Mouse (Mus musculus) stomach, postnatal 0 days (tissue): ENCODE measurements around the gene Timm10b. TPM values are rescaled to one million over a fixed set of nuclear protein-coding genes. Genes with fewer than 3 reads are reported as not detected.

ENCODE experiments used
- ATAC-seq: fragments of 200-750 bp; cut with Nextera tagmentation; 2 replicates; pipeline ENCODE4 v1.8.0; 2017; ENCODE audit not compliant: low FRiP score, low TSS enrichment
- DNase-seq: peaks from one replicate; pipeline ENCODE4 v3.0.0-alpha.2; 2016; ENCODE audit warnings: low spot score
- H3K27ac ChIP-seq: fragments of 300-500 bp; sonication (generic); replicated peaks from 2 replicates; pipeline ENCODE4 v1.5.1; 2014; ENCODE audit warnings: mild to moderate bottlenecking, control low read depth
- H3K27me3 ChIP-seq: fragments of 300-500 bp; sonication (generic); 2 replicates; pipeline ENCODE4 v1.6.1; 2014; ENCODE audit warnings: low read length; ENCODE audit not compliant: control insufficient read depth, insufficient read depth
- H3K36me3 ChIP-seq: fragments of 300-500 bp; sonication (generic); 2 replicates; pipeline ENCODE4 v1.6.1; 2014; ENCODE audit warnings: low read length, mixed read lengths; ENCODE audit not compliant: control insufficient read depth, insufficient read depth
- H3K4me1 ChIP-seq: fragments of 300-500 bp; sonication (generic); replicated peaks from 2 replicates; pipeline ENCODE4 v1.6.1; 2014; ENCODE audit warnings: antibody characterized with exemption; ENCODE audit not compliant: control insufficient read depth, insufficient read depth
- H3K4me2 ChIP-seq: fragments of 300-500 bp; sonication (generic); replicated peaks from 2 replicates; pipeline ENCODE4 v1.6.1; 2014; ENCODE audit warnings: low read depth, mild to moderate bottlenecking, control low read depth, moderate library complexity
- H3K4me3 ChIP-seq: fragments of 300-500 bp; sonication (generic); 2 replicates; pipeline ENCODE4 v1.5.1; 2014; ENCODE audit warnings: low read depth, low read length, control low read depth
- H3K9ac ChIP-seq: fragments of 300-500 bp; sonication (generic); 2 replicates; pipeline ENCODE4 v1.6.1; 2014; ENCODE audit warnings: mild to moderate bottlenecking, low read length, control low read depth, mixed read lengths
- H3K9me3 ChIP-seq: fragments of 300-500 bp; sonication (generic); 2 replicates; pipeline ENCODE4 v1.6.1; 2016; ENCODE audit warnings: low read length; ENCODE audit not compliant: control insufficient read depth
- CTCF ChIP-seq: IDR thresholded peaks from 2 replicates; pipeline ENCODE4 v1.5.1; 2016; ENCODE audit warnings: antibody characterized with exemption, low read depth, mild to moderate bottlenecking, moderate library complexity
- EP300 ChIP-seq: optimal IDR thresholded peaks from 2 replicates; pipeline ENCODE3; 2016; ENCODE audit warnings: antibody characterized with exemption
- WGBS: fragments of 180-500 bp; shearing (Covaris S2); extraction: QIAGEN DNeasy Blood & Tissue Kit; methylation state at CpG from one replicate; pipeline ENCODE4 v1.1.7; 2014; 5-methylcytosine and 5-hydroxymethylcytosine counted together
- polyA plus RNA-seq: library from polyadenylated mRNA; unstranded; fragments of >200 nt; fragmentation: Nextera tagmentation; extraction: Ambion mirVana; gene quantifications from 2 replicates; pipeline ENCODE4 v1.2.1, GENCODE M21; 2015

The Timm10b gene
- polyA plus RNA-seq, 1 experiment from 2014 or later, result 204 TPM

DNA sequence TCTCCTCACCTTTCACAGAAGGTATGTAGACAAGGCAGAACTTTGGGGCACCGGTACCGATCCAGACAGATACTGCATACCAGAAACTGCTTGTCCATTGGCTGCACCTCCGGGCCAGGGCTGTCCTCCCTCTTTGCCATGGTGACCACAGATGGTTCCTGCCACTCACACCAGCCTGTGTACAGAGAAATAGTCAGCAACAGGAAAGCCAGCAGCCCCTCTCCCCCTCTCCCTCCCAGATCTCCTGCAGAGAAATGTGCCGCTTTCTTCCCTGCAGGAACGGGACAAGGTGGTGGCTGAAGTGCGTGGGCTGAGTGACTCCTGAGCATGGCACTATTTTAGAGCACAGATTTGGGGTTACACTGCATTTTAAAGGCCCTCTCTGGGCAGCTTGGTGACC, 14.5 kb upstream of the Timm10b start:
- no peak for DNase-seq
- H3K4me2 ChIP-seq, result no peak overlapping the region
- no peak for TF ChIP-seq CTCF
- TF ChIP-seq EP300, result no peak
- no peak for ATAC-seq
- H3K27me3 ChIP-seq, result no peaks in the 10 kb centered on the region
- H3K27ac ChIP-seq, result no peak overlapping the region
- no peaks in the 10 kb centered on the region for H3K9me3 ChIP-seq
- 80% methylated on average over 6 of the region's 6 CpGs for WGBS
- H3K4me3 ChIP-seq, result no peak overlapping the region
- H3K4me1 ChIP-seq, result peaks cover 7% of the 10 kb centered on the region
- peaks cover 5% of the 10 kb centered on the region; the same call in 1 of the 2 replicates for H3K36me3 ChIP-seq
- H3K9ac ChIP-seq, result no peak overlapping the region

DNA sequence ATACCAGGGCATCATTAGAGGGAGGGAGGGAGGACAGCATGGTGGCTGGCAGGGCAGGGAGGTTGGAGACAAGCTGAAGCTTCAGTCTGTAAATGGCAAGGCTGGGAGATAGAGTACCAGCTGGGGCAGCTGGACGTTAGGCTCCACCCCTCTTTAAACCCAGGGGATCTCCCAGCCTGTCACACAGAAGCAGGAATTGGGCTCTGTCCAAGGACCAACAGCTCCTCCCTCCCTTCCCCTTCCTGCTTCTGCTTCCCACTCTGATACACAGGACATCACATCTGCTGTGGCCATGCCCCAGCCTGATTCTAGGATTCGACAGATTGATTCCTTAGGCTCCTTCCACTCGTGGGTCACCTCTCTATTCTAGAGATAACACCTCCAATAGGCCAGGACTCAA, 11.2 kb upstream of the Timm10b start:
- Histone ChIP-seq H3K9me3 (no peaks in the 10 kb centered on the region), H3K27ac (peak overlapping the region; percentile 69), H3K4me1 (peaks cover 7% of the 10 kb centered on the region), H3K4me3 (no peak overlapping the region), H3K4me2 (no peak overlapping the region), H3K9ac (no peak overlapping the region), H3K27me3 (no peaks in the 10 kb centered on the region), H3K36me3 (peaks cover 5% of the 10 kb centered on the region; the same call in 1 of the 2 replicates)
- peak; percentile 41; the same call in 1 of the 2 replicates for ATAC-seq
- TF ChIP-seq EP300 (no peak), CTCF (no peak)
- DNase-seq, result no peak
- 17% methylated on average over 3 of the region's 3 CpGs for WGBS

DNA sequence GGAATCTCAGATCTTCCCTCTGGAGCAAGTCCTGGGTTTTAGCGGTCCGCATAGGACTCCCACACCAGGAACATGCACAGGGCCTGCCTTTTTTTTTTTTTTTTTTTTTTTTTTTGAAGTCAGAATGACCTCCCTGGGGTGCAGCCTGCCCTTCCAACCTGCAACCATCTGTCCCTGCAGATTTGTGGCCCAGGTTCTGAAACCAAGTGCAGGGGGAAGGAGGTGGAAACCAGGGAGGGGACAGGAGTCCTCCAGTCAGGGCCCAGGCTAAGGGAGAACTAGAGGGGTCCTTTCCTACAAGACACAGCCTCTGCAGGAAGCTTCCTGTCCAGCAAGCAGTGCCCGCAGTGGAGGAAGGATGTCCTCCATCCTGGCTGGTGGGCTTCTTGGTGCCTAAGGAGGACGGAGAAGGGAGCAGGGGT, 7.3 kb upstream of the Timm10b start:
- DNase-seq (no peak), ATAC-seq (no peak)
- Histone ChIP-seq H3K4me3 (peak overlapping the region; percentile 80), H3K27ac (0 out of 2 replicates have a peak overlapping the region, but pooled peaks have one; percentile 18), H3K4me2 (peak overlapping the region; percentile 73), H3K9me3 (no peaks in the 10 kb centered on the region), H3K9ac (peak overlapping the region; percentile 77), H3K27me3 (no peaks in the 10 kb centered on the region), H3K4me1 (peaks cover 9% of the 10 kb centered on the region), H3K36me3 (peaks cover 3% of the 10 kb centered on the region; the same call in 1 of the 2 replicates)
- WGBS, result 27% methylated on average over 4 of the region's 4 CpGs
- no peak for TF ChIP-seq CTCF

DNA sequence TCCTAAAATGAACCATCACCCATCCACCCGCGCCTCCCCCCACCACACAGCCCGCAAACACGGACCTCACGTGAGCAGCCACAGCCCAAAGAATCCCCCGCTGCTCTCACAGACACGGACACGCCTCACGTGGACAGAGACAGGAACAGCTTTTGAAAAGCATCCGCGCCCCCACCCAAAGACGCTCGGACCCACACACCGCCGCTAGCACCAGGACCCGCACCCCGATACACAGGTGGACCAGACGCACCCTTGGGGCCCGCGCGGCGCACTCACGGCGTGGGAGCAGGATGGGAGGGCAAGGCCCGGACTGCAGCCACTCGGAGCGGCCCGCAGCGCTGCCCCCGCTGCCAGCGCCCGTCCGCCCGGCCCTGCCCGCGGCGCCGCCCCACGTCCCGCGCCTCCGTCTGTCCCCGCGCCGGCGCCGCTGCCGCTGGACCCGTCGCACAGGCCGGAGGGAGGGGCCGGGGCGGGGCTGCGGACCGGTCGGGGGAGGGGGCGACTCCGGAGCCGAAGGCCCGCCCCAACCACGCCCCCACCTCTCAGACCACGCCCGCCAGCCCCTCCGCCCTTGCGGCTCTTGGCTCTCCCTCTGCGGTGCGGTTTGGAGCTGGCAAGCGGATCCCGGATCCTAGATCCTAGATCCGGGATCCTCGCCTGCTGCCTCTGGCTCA, 6.6 kb upstream of the Timm10b start, which contains the start of gene Trim3:
TSS of gene Trim3 (minus strand) at position 445 of the 674 bp plus-strand sequence.
- peak within 1 kb of the TSS; percentile 73 for H3K4me2 ChIP-seq
- TF ChIP-seq CTCF (0 out of 2 replicates have a peak, but pooled peaks have one; percentile 3), EP300 (no peak)
- H3K4me1 ChIP-seq, result peaks cover 9% of the 10 kb centered on the region
- H3K27ac ChIP-seq, result peak within 1 kb of the TSS; percentile 83
- peak within 1 kb of the TSS; percentile 77 for H3K9ac ChIP-seq
- peaks cover 3% of the 10 kb centered on the region; the same call in 1 of the 2 replicates for H3K36me3 ChIP-seq
- no peaks in the 10 kb centered on the region for H3K9me3 ChIP-seq
- peak; percentile 95 for DNase-seq
- no peaks in the 10 kb centered on the region for H3K27me3 ChIP-seq
- peak; percentile 92 for ATAC-seq
- WGBS, result under 1% methylated on average over 52 of the region's 71 CpGs
- peak within 1 kb of the TSS; percentile 80 for H3K4me3 ChIP-seq

DNA sequence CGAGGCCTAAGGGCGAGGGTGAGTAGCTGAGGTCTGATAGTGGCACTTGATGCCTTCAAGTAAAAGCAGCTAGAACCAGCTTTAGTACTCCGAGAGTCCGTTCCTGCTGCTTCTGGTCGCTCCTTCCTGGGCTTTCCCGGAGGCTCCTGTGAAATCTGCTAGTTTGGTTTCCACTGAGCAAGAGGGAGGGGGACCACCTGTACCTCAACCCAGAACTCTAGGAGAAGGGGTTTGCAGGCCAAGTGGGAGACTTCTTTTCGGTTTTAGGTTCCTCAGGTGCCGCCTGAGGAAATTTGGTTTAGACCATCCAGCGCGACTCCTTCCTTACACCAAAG, 6.1 kb upstream of the Timm10b start:
- Histone ChIP-seq H3K4me3 (peak overlapping the region; percentile 80), H3K9me3 (no peaks in the 10 kb centered on the region), H3K27ac (peak overlapping the region; percentile 83), H3K36me3 (peaks cover 3% of the 10 kb centered on the region; the same call in 1 of the 2 replicates), H3K4me1 (peaks cover 8% of the 10 kb centered on the region), H3K9ac (peak overlapping the region; percentile 77), H3K4me2 (peak overlapping the region; percentile 73), H3K27me3 (no peaks in the 10 kb centered on the region)
- TF ChIP-seq EP300 (no peak), CTCF (no peak)
- WGBS, result 12% methylated on average over 10 of the region's 10 CpGs
- DNase-seq, result no peak
- no peak for ATAC-seq
